Comparison of ENCODE assay signal across 8 mouse cellular contexts in genomic region chr11:69921114-69922011, GRCm38 (mm10). TPM values are rescaled to one million over a fixed set of nuclear protein-coding genes. Genes with fewer than 3 reads are reported as not detected.
DNase-seq lines count a peak whose midpoint lies in the region; ATAC-seq and TF ChIP-seq lines count a peak whose summit lies in the region.

Eif5a (minus strand) TSS chr11:69921958.

- H3K4me3 ChIP-seq in E14TG2a.4 (replicated peaks; ENCODE audit: low read length) = peak within 1 kb of the TSS; percentile 98
- peak within 1 kb of the TSS; percentile 100 for H3K4me3 ChIP-seq in forebrain, embryonic 12.5 days (replicated peaks)
- peak within 1 kb of the TSS; percentile 87 for H3K4me3 ChIP-seq in heart, postnatal 0 days (ENCODE audit: low read depth, low read length)
- peak within 1 kb of the TSS; percentile 96 for H3K4me3 ChIP-seq in liver, embryonic 16.5 days (ENCODE audit: low read depth, low read length)
- peak within 1 kb of the TSS; percentile 92 for H3K4me3 ChIP-seq in neural tube, embryonic 13.5 days
- peak within 1 kb of the TSS; percentile 98 for H3K4me3 ChIP-seq in testis, adult 2 months (ENCODE audit: control insufficient read depth, low read depth, low read length)

- peaks cover 40% of the 10 kb centered on the region for H3K36me3 ChIP-seq in E14TG2a.4 (ENCODE audit: insufficient read depth, low read length)
- H3K36me3 ChIP-seq in forebrain, embryonic 12.5 days (replicated peaks) = peaks cover 30% of the 10 kb centered on the region
- H3K36me3 ChIP-seq in heart, postnatal 0 days (replicated peaks; ENCODE audit: control insufficient read depth, insufficient read depth, low read length) = peaks cover 28% of the 10 kb centered on the region
- H3K36me3 ChIP-seq in liver, embryonic 16.5 days (ENCODE audit: control insufficient read depth, insufficient read depth) = peaks cover 25% of the 10 kb centered on the region
- peaks cover 29% of the 10 kb centered on the region for H3K36me3 ChIP-seq in neural tube, embryonic 13.5 days
- H3K36me3 ChIP-seq in testis, adult 2 months (ENCODE audit: control insufficient read depth, insufficient read depth, low read length) = peaks cover 7% of the 10 kb centered on the region

- DNase-seq in c-Kit-positive CD71-positive TER-119-positive erythroid progenitor cells, embryonic 14.5 days (ENCODE audit: low spot score) = peak; percentile 100
- DNase-seq in heart, postnatal 0 days (ENCODE audit: low spot score) = peak; percentile 100
- peak; percentile 100 for DNase-seq in kidney, postnatal 4 days

- H3K27me3 ChIP-seq in E14TG2a.4 (ENCODE audit: insufficient read depth, low read length) = no peaks in the 10 kb centered on the region
- no peaks in the 10 kb centered on the region for H3K27me3 ChIP-seq in forebrain, embryonic 12.5 days
- H3K27me3 ChIP-seq in heart, postnatal 0 days (ENCODE audit: control insufficient read depth, insufficient read depth, low read length) = no peaks in the 10 kb centered on the region
- no peaks in the 10 kb centered on the region for H3K27me3 ChIP-seq in liver, embryonic 16.5 days (ENCODE audit: control insufficient read depth, insufficient read depth, low read depth, low read length)
- no peaks in the 10 kb centered on the region for H3K27me3 ChIP-seq in neural tube, embryonic 13.5 days
- no peaks in the 10 kb centered on the region for H3K27me3 ChIP-seq in testis, adult 2 months (ENCODE audit: control insufficient read depth, insufficient read depth, low read length)

- peak; percentile 96 for TF ChIP-seq POLR2A in testis, adult 2 months (IDR thresholded peaks at IDR 0.05; ENCODE audit: control insufficient read depth, low read depth, low read length)

- 0 out of 2 replicates have a peak, but pooled peaks have one; percentile 61 for TF ChIP-seq EP300 in heart, postnatal 0 days (IDR thresholded peaks at IDR 0.05; ENCODE audit: low read depth)

- under 1% methylated on average over 78 of the region's 78 CpGs for WGBS in forebrain, embryonic 12.5 days
- WGBS in heart, postnatal 0 days = under 1% methylated on average over 78 of the region's 78 CpGs
- WGBS in liver, embryonic 16.5 days (ENCODE audit: insufficient replicate concordance) = under 1% methylated on average over 78 of the region's 78 CpGs
- under 1% methylated on average over 78 of the region's 78 CpGs for WGBS in neural tube, embryonic 13.5 days

- peaks cover 47% of the 10 kb centered on the region for H3K4me1 ChIP-seq in E14TG2a.4 (replicated peaks; ENCODE audit: low read depth, low read length)
- H3K4me1 ChIP-seq in forebrain, embryonic 12.5 days = peaks cover 19% of the 10 kb centered on the region
- H3K4me1 ChIP-seq in heart, postnatal 0 days (ENCODE audit: control insufficient read depth, insufficient read depth) = peaks cover 9% of the 10 kb centered on the region
- peaks cover 51% of the 10 kb centered on the region for H3K4me1 ChIP-seq in liver, embryonic 16.5 days (ENCODE audit: control insufficient read depth, low read depth, low read length)
- H3K4me1 ChIP-seq in neural tube, embryonic 13.5 days (replicated peaks) = peaks cover 32% of the 10 kb centered on the region
- H3K4me1 ChIP-seq in testis, adult 2 months (ENCODE audit: control insufficient read depth, insufficient read depth, low read length) = peaks cover 11% of the 10 kb centered on the region

- ATAC-seq in forebrain, embryonic 12.5 days (ENCODE audit: low FRiP score) = peak; percentile 96
- ATAC-seq in heart, postnatal 0 days (ENCODE audit: insufficient read depth, low read depth) = peak; percentile 94
- peak; percentile 90 for ATAC-seq in liver, embryonic 16.5 days (ENCODE audit: low read depth)
- ATAC-seq in neural tube, embryonic 13.5 days (ENCODE audit: low read depth) = peak; percentile 97

- H3K9me3 ChIP-seq in E14TG2a.4 (ENCODE audit: low read length) = no peaks in the 10 kb centered on the region
- no peaks in the 10 kb centered on the region for H3K9me3 ChIP-seq in forebrain, embryonic 12.5 days
- no peaks in the 10 kb centered on the region for H3K9me3 ChIP-seq in heart, postnatal 0 days (replicated peaks; ENCODE audit: control insufficient read depth, low read length)
- no peaks in the 10 kb centered on the region for H3K9me3 ChIP-seq in liver, embryonic 16.5 days (replicated peaks; ENCODE audit: control insufficient read depth, low read length)
- no peaks in the 10 kb centered on the region for H3K9me3 ChIP-seq in neural tube, embryonic 13.5 days

- no peak; the same call in 1 of the 2 replicates for TF ChIP-seq CTCF in E14TG2a.4 (conservative IDR thresholded peaks at IDR 0.05; ENCODE audit: low read length)
- peak; percentile 53 for TF ChIP-seq CTCF in heart, postnatal 0 days (IDR thresholded peaks at IDR 0.05; ENCODE audit: low read depth)
- TF ChIP-seq CTCF in testis, adult 2 months (IDR thresholded peaks at IDR 0.05; ENCODE audit: control insufficient read depth, insufficient read depth, insufficient replicate concordance, low read depth, low read length) = peak; percentile 56; the same call in 1 of the 2 replicates

- peak within 1 kb of the TSS; percentile 94 for H3K27ac ChIP-seq in forebrain, embryonic 12.5 days
- H3K27ac ChIP-seq in heart, postnatal 0 days (ENCODE audit: low read depth) = peak within 1 kb of the TSS; percentile 99
- H3K27ac ChIP-seq in liver, embryonic 16.5 days (ENCODE audit: low read length) = peak within 1 kb of the TSS; percentile 99
- H3K27ac ChIP-seq in neural tube, embryonic 13.5 days (replicated peaks) = peak within 1 kb of the TSS; percentile 93
- H3K27ac ChIP-seq in testis, adult 2 months (ENCODE audit: control insufficient read depth, insufficient read depth, low read depth, low read length) = peak within 1 kb of the TSS; percentile 98

- H3K9ac ChIP-seq in forebrain, embryonic 12.5 days = peak within 1 kb of the TSS; percentile 99
- H3K9ac ChIP-seq in heart, postnatal 0 days (replicated peaks; ENCODE audit: low read depth, low read length) = peak within 1 kb of the TSS; percentile 93
- peak within 1 kb of the TSS; percentile 98 for H3K9ac ChIP-seq in liver, embryonic 16.5 days (ENCODE audit: low read depth, low read length)
- H3K9ac ChIP-seq in neural tube, embryonic 13.5 days = peak within 1 kb of the TSS; percentile 91

- peak within 1 kb of the TSS; percentile 92 for H3K4me2 ChIP-seq in forebrain, embryonic 12.5 days
- H3K4me2 ChIP-seq in heart, postnatal 0 days (ENCODE audit: low read depth, low read length) = peak within 1 kb of the TSS; percentile 99
- peak within 1 kb of the TSS; percentile 92 for H3K4me2 ChIP-seq in liver, embryonic 16.5 days (ENCODE audit: low read depth, low read length)
- H3K4me2 ChIP-seq in neural tube, embryonic 13.5 days = peak within 1 kb of the TSS; percentile 98

RNA-seq across cellular contexts. Expression of gene Eif5a, which starts in this region (rescaled TPM):
- polyA plus RNA-seq in forebrain, embryonic 12.5 days (2016; fragmentation: Nextera tagmentation; extraction: Ambion mirVana) = 1,678 TPM in 2 replicates
- total RNA-seq in heart, postnatal 0 days (2014; rRNA removed; ENCODE audit: low replicate concordance) = 469 and 504 TPM in 2 replicates
- polyA plus RNA-seq in heart, postnatal 0 days (2015; fragmentation: Nextera tagmentation; extraction: Ambion mirVana) = 961 and 973 TPM in 2 replicates
- 1,065 and 1,134 TPM in 2 replicates for polyA plus RNA-seq in liver, embryonic 16.5 days (2015; fragmentation: Nextera tagmentation; extraction: Ambion mirVana)
- polyA plus RNA-seq in neural tube, embryonic 13.5 days (2015; fragmentation: Nextera tagmentation; extraction: Ambion mirVana) = 1,157 and 1,178 TPM in 2 replicates
- polyA plus RNA-seq in testis, adult 2 months (2012; rRNA removed) = 621 and 702 TPM in 2 replicates

Comparison
In these comparisons a context has a peak if more than half of its experiments do, and no peak if none do; other contexts are left out.
1. Peak in every context shown above with its lines: DNase-seq, ATAC-seq, H3K4me3 ChIP-seq and H3K27ac ChIP-seq.